Mouse (Mus musculus) kidney, postnatal 14 days (tissue): ENCODE data around the gene Gabpa.
A peak's percentile ranks its signal among the peaks of the same experiment; 100 is the strongest.

ENCODE experiments used
- DNase-seq: peaks from one replicate; pipeline ENCODE4 v3.0.0; 2022; ENCODE audit warnings: mixed read lengths

The Gabpa gene

DNA sequence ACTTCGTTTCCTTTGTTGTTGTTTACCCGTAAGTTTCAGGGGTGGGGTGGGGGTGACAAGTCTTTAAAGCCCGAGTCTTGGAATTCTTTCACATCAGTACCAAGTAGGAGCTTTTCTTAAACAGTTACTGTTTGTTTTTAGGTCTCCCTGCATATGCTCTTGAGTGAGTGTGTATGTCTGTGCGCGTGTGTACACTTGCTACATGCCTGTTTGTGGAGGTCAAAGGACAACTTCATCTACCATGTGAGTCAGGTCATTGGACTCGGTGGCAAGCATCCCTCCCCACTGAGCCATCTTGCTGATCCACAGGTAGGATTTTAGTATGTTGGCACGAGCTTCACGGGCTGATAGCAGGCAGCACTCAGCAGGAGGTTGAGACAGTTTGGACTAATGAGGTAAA, 39.1 kb downstream of the Gabpa start:
- no peak for DNase-seq

DNA sequence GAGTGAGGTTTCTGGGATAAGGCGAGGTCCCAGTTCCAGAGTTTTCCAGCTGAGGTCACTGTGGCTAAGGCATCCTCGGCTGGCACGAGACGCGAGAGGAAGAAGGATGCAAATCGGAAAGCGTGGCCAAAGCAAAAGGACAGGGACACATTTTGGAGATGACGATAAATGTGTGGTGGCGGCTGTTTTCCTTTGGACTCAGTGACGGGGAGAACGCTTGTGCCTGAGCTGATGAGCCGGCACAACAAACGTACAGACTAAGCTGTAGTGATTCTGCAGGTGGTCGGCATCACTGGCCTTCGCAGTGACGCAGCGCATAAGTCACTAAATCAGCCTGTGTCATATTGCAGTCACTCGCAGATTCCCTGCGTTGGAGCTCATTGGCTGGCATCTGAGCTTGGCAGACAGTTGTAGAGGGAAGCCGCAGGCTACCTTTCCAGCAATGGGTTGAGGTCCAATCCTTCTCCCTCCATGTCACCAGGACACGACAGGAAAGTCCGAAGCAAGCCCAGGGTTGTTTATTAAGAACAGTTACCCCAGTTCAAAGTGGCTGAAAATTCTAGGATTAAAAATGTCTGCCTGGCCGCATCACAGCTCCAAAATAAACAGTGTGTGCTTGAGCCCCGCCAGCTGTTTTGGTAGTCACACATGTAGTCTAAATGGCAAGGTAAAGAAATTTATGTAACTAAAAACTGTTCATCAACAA, 40.4 kb downstream of the Gabpa start:
- peak; percentile 21 for DNase-seq

DNA sequence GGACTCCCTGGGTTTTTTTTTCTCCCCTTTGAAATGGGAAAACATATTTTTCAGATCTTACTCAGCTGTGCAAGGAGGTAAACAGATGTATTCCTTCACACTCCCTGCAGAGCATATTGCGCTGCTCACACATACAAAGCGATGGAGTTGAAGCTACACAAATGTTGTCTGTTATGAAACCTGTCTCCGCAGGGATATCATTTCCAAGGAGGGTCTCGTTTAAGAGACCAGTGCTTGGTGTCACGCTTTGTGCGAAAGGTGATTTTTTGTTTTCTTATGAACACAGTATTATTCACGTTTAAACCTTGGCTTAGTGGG, 41.0 kb downstream of the Gabpa start:
- DNase-seq, result no peak

DNA sequence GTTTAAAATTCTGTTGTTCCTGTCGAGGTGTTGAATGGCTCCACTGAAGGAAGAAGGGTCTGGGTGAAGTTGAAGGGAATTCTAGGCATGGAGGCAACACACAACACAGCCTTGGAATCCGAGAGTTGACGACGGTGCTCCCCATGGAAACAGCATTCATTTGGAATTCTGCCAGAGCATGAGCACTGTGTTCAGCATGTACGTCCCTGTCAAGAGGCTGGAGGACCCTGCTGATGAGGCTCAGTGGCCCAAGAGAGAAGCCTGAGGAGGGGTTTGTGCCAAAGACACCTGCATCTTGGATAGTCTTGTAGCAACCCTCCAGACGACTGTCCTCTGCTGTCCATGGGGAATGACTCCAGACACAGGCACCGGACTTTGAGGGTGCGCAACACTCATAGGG, 41.4 kb downstream of the Gabpa start:
- DNase-seq, result no peak

DNA sequence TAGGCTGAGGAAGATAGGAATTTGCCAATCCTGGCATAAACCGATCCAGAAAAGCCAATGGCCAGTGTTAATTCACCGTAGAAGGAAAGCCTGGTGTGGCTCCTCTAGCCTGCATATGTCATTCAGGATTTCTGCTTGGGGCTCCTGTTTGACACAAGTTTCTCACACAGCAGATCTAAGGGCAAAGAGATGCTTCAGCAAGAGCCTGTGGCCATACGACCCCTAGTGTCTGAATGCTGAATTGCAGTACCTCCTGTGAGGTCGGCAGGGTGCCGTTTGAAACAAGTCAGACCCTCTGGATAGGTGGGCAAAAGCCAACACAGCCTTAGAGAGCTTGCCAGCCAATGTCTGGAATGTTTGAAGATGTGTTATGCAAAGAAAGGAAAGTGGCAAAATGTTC, 44.4 kb downstream of the Gabpa start:
- DNase-seq, result peak; percentile 72

DNA sequence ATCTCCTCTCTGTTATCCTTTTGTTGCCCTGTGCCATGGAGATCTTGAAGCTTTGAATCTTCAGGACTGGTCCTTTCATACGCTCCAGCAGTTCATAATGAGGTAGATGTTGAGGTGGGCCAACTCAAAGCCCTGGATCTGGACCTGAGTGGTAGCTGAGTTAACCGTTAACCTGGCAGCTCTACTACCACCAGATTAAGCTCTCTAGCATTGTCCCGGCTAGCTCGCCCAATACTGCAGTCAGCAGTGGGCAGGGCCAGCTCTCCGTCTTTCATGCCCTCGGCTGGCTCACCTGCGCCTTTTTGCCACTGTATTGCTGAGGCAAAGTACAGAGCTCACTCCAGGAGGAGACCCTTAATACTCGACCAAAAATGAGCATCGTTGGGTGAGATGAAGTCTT, 46.4 kb downstream of the Gabpa start:
- no peak for DNase-seq

DNA sequence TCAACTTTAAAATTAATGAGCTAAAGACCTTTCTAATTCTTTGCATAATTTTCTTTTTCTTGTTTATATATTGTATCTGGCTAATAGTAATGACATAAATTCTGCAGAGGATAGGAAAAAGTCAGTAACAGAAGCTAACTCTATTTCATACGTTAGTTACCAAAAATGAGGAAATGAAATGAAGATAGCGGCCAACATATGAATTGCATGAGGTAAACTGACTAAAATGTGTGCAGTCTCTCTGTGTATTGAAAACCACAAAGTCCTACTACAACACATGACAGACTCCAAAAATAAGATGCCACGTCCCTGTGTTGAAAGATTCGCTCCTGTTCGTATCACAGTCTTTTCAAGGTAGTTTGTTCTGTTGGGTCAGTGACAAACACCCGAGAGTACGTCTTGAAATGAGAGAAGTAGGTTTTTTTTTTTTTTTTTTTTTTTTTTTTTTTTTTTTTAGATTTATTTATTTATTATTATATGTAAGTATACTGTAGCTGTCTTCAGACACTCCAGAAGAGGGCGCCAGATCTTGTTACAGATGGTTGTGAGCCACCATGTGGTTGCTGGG, 47.1 kb downstream of the Gabpa start:
- DNase-seq, result no peak

DNA sequence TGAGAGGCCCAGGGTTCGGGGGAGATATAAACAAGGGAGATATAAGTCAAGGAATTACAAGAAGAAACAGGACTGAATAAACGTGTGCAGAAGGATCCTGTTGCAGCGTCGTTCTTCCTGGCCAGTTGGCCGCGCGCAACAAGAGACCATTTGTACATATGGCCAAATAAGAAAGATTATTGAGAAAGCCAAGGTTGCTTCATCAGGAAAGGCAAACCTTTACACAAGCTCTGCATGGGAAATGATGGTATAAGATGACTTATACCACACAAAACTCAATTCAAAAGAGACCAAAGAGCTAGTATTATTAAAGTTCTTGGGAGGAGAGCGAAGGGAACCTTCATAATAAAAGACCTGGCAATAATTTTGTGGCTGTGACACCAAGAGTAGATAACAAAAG, 49.8 kb downstream of the Gabpa start:
- DNase-seq, result no peak

DNA sequence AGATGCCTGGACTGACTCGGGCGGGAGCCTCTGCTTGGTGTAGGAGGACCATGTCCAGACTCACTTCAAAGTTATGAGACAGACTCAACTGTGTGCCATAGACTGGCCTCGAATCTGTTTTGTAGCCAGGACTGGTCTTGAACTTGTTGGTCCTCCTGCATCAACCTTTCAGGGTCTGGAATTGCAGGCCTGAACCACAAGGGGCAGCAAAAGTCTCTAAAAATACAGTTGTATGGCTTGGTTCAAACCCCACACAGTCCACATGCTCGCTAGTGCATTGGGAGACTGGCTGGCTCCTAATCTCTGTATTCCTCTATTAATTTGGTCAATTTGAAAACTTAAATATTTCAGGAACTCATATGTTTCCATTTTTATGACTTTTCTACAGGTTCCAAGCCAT, 68.3 kb downstream of the Gabpa start:
- DNase-seq, result no peak

DNA sequence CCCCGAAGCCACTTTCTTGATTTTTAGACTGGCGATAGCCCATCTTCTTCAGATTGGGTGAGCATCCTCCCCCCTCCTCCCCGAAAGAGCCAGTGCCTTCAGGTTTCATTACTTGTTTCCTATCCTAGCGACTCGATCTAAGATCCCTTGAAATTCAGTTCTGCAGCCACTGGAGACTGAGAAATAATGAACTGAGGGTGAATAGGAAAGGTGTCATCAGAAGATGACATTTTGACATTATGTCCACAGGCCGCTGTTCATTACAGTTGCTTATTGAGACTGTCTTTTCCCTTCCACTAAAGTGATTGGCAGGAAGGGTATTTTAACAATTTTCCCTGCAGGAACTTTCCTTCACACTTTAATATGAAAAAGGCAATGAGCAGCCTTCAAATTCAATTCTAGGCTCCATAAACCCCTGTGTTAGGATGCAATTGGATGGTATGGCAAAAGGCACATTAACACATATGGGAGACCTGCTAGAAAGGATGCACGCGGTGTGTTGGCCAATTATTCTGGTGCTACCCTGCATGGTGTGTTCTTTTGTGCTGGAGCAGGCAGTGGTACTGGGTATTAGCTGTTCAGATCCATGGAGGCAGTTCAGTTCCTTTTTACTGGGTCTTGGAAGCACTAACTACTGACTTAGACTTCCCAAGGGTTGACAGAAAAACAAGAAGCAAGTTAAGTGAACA, 76.9 kb downstream of the Gabpa start:
- DNase-seq, result no peak
